Mouse (Mus musculus): ENCODE data around the gene Cuedc2.
A peak's percentile ranks its signal among the peaks of the same experiment; 100 is the strongest.

Cuedc2 gene

DNA sequence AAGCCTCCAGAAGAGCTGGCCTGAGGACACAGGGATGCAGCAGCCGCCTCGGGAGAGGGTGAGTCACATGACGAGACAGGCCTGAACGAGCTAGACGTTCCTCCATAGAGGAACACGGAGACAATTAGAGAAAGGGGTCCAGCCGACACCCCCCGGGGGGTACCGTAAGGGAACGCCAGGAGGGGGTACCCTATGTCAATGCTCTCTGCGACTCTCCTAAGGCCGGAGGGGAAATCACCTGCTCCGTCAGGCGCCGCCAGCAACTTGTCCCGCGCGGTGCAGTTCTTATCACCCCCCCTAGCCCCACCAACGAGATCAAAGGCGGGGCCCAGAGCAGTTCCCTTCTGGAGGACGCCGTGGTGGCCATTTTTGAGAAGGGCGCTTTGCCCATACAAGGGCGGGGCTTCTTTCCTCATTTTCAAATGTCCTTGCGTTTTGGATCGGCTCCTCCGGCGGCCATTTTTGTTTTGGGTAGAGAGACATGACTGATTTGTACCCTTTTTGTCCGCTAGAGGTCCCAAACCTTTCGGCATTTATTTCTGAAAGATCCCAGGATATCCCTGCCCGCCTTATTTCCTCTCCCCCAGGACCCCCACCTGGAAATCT is at the start of gene Cuedc2:
Gene Cuedc2, minus strand, starts transcription at position 372 of the 606 bp plus-strand sequence.
- DNase-seq (ENCODE audit: low read depth), result peak; percentile 99

DNA sequence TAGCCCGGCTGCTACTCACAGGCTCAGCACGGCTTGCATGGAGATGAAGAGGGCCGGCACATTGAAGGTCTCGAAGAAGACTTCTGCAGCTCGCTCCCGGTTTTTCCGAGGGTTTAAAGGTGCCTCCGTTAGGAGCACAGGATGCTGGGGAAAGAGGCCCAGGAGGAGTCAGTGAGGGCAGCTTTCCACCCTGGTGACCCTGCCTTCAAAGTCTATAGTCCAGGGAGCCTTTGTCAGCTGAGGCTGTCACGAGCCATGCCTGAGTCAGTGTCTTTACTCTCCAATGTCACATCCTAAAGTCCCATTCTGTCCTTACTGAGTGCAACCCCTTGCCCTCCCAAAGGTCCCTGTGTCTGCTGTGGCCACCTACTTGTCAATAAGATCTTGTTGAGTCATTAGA is 43.8 kb upstream of the Cuedc2 start:
- no peak for DNase-seq (ENCODE audit: low read depth)

DNA sequence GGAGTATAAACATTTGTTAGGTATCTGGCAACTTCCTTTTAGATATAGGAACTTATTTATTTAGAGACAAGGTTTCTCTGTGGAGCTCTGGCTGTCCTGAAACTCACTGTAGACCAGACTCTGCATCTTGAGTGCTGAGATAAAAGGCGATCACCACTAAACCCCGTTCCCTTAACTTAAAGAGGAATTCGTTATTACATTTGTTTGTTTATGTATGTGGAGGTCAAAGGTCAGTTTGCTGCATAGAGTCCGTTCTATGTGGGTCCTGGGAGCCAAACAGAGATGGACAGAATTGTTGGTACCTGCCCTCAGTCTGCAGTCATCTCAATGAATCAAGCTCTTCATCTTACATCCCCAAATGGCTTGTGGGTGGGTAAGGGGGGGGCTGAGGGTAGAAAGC is 37.4 kb upstream of the Cuedc2 start:
- DNase-seq (ENCODE audit: low read depth), result no peak

DNA sequence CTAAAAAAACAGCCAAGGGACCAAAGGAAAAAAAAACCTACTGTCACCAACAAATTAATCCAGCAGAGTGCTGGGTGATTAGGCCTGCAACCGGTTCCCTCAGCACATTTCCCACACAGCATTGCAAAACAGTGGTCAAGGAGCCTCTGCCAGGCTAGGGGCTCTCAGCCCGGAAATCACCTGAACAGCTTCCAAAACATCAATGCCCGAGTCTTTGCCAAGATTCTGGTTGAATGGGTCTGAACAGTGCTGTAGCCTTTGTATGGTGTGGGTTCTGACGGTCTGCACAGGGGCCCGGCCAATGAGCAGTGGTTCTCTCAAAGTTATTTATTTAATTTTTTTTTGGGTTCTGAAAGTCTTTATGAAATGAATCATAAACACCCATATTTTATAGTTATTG is 37.0 kb upstream of the Cuedc2 start:
- peak; percentile 73 for DNase-seq (ENCODE audit: low read depth)

DNA sequence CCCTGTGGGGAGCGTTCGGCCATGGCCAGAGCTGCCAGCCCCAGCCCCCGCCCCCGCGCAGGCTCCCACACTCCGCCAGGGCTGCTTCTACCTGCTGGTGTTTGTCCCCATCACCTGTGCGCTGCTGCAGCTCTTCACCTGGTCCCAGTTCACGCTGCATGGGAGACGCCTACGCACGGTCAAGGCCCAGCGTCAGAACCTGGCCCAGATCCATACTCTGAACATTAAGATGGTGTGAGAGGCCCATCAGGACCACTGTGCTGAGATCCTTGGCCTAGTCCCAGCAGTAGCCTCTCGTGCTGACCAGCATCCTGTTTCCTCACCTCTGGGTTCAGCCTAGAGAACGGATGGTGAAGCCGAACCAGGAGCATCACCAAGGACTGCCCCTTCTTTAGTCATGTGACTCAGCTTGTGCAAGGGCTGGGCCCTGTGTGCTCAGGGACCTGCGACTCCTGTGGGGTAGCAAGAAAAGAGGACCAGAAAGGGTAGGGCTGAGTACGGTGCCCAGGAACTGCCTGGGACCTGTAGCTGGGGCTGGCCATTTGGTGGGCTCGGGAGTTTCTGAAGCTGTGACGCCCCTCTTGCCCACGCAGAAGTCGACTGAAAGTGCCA is 36.1 kb upstream of the Cuedc2 start:
- peak; percentile 37 for DNase-seq (ENCODE audit: low read depth)

DNA sequence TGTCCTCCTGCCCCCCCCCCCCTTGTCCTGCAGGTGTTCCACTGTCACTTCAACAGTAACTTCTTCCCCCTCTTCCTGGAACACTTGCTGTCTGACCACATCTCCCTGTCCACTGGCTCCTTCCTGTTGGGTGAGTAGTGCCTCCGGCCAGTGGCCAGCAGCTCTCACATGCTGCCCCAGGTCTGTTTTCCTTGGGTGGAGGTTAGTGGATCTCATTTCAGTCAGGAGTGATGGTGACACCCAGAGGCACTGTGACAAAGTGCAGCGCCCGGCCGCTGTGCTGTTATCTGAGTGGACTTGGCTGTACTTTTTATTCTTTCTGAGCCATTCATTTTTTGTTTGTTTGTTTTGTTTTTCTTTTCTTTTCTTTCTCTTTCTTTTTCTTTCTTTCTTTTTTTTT is 30.7 kb upstream of the Cuedc2 start:
- DNase-seq (ENCODE audit: low read depth), result peak; percentile 91

DNA sequence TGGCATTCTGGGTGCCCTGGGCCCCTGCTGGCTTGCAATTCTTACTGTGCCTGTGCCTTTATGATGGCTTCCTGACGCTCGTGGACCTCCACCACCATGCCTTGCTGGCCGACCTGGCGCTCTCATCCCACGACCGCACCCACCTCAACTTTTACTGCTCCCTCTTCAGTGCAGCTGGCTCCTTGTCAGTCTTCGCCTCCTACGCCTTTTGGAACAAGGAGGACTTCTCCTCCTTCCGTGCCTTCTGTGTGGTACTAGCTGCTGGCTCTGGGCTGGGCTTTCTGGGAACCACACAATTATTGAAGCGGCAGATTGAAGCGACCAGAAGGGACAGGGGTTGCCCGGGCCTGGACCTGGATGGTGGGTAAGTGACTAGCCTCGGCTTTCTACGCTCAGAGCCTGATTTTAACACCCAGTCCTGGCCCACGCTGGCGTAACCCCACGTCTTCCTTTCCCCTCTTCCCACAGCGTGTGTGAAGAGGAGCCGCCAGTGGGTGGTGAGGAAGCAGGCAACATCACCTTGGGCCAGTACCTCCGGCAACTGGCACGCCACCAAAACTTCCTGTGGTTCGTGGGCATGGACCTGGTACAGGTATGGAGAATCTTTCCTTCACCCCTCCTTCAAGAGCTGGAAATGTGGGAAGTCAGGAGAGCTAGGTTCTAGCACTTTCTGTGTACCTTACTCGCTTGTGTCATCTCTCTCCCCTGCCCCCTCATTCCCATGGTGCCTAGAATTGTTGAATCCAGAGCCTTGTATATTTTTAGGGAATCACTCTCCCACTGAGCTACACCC is 29.5 kb upstream of the Cuedc2 start:
- no peak for DNase-seq (ENCODE audit: low read depth)

DNA sequence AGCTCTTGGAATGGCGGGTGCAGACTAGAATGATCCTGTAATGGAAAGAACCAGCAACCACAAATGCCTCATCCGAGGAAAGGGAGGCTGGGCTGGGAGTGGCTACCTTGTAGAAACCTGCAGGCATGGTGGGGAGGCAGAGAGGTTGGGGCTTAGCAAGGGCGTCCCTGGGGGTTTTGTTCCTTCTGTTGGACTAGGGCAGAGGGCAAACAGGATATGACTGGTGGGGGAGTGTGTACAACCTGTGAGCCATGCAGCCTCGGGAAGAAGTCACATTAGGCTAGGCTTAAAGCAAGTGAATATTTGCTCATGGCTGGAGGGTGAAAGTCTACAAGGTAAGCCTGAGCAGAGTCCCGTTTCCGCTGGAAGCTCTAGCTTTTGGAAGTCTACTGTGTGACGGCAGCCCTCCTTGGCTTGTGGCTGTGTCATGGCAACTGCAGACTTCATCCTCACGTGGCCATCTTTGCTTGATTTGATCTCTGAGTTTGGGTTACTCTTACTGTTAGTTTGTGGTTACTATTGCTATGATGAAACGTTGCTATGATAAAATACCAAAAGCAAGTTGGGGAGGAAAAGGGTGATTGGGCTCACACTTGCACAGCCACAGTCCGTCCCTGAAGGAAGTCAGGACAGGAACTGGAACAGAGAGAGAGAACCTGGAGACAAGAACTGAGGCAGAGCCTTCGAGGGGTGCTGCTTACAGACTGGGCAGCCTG is 24.9 kb upstream of the Cuedc2 start:
- no peak for DNase-seq (ENCODE audit: low read depth)

DNA sequence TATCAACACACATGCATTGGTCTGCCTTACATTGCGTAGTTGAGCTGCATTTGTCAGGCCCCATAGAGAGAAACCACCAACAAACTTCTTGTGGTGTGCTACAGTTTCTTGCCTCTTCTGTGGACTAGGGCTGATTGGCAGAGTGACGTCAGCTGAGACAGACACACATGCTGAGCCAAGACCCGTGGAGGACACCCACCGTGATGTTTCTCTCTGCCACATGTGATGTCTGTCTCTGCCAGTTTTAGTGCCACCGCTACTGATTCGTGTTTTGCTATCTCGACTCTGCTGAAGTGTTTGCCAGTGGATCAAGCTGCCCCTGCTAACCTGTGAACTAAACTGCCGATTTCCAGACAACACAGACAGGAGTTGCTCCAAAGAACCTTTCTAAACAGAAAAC is 23.6 kb upstream of the Cuedc2 start:
- DNase-seq (ENCODE audit: low read depth), result no peak

DNA sequence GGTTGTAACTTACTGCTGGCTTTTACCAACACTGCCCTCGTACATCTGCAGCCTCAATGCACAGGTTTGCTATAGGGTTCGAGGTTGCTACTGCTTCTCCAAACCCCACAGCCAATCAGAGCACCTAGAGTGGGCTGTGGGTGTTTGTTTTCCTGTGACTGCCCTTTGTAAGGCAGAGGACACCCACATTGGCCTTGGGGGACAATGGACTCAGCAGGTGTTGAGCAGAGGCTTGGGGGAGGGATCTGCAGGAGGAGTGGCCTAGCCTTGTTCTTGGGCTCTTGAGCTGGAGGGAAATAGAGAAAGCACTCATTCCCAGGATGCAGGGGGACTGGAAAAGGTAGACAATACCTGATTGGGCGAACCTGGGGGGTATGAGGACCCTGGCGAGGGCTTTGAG is 19.9 kb upstream of the Cuedc2 start:
- no peak for DNase-seq (ENCODE audit: low read depth)

DNA sequence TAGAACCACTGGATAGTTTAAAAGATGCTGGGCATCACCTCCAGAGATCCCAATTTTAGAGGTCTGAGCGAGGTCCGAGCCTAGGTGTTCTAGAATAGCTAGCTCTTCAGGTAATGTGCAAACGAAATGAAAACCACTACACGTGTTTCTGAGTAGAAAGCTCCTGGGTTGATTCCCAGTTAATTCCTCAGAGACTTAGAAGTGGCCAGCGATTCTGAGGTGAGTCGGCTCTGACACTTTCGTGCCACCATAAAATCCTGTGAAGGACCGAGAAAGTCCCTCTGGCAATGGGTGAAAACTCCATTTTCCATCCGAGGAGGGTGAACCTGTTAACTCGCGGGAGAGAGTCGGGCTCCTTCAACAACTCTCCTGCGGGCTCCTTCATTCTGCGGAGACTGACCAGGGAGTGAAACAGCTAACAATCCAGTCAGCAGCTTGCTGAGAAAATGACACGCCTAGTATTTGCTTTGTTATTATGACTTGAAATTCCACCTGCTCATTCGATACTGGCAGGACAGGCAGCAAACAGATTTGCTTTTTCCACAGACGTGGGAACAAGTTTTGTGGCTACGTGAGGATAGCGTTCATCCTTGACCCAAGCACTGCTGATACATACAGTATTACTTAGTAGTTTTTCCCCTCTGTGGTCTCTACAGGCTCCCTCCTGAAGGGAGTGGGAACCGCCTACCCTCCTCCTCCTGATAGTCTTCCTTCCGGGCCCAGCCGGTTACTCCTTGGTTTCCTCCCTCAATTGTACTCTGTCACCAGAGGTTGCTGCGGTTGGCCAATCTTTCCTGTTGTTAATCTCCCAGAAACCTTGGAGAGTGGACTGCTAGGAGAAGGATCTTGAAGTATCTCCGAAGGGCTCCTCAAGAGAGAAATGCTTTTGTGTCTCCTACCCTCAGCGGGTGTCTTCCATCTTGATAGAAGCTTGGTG is 19.1 kb upstream of the Cuedc2 start:
- DNase-seq (ENCODE audit: low read depth), result no peak

DNA sequence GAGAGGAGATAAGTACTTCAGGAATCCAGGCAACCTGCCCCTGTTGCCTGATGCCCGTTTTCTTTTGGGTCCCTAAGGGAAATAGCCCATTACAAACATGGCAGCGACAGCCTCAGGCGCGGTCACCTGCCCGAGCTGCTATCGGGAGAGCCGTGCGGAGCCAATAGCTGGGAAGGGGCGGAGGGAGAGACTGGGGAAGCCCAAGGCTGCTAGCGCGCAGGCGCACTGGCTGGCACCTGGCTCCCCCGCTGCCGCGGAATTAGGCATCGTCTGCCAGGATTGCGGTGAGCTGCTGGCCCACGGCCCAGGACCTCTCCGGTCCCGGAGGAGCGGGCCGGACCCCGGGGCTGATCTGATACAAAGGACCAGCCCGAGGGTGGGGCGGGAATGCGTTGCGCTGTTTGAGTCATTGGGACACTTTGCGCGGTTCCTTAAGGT is 18.2 kb upstream of the Cuedc2 start:
- peak; percentile 71 for DNase-seq (ENCODE audit: low read depth)

DNA sequence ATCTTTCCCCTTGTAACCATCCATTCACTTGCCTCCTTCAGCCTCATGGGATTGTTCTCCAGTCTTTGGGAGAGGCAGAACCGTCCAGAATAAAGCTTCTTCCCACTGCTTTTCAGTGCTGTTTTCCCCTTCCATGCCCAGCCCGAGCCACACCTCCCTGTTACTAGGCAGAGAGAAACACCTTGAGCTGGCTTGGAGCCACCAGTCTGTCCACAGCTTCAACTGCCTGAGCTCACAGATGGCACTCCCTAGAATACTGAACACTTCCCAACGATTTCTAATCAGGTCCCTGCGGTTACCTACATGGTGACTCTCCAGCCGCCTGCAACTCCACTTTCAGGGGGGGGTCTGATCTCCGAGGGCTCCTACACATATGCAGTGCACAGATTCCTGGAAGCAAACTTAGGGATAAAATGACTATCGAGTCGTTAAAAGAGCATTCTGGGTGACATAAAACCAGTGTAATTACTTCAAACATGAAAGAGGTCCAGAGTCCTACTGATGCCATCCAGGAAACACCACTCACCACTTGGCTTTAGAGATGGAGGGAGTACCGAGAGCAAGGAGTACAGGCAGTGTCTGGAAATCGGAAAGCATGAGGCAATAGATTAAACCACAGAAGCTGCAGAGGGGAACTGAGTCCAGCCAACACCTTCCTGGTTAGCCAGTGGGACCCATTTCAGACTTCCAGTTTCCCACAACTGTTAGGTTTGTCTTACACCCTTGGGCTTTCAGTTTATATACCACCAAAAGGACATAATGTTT is 11.8 kb upstream of the Cuedc2 start, which contains the start of gene 2310034G01Rik:
Gene 2310034G01Rik, minus strand, starts transcription at position 135 of the 765 bp plus-strand sequence.
- no peak for DNase-seq (ENCODE audit: low read depth)

DNA sequence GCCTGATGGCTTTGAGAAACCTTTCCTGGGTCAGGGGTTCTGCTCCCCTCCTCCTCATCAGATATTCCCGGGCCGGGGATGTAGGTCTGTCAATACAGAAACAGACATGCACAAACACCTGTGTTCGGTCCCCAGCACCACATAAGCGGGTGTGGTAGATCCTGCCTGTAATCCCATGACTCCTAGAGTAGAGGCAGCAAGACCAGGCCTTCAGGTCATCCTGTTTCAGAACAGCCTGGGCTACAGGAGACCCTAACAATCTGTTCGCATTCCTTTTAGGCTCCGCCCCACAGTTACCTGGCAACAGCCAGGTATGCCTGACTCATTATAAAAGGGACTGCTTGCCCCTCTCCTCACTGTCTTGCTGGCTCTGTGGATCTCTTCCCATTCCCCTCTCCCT is 11.0 kb upstream of the Cuedc2 start:
- no peak for DNase-seq (ENCODE audit: low read depth)

DNA sequence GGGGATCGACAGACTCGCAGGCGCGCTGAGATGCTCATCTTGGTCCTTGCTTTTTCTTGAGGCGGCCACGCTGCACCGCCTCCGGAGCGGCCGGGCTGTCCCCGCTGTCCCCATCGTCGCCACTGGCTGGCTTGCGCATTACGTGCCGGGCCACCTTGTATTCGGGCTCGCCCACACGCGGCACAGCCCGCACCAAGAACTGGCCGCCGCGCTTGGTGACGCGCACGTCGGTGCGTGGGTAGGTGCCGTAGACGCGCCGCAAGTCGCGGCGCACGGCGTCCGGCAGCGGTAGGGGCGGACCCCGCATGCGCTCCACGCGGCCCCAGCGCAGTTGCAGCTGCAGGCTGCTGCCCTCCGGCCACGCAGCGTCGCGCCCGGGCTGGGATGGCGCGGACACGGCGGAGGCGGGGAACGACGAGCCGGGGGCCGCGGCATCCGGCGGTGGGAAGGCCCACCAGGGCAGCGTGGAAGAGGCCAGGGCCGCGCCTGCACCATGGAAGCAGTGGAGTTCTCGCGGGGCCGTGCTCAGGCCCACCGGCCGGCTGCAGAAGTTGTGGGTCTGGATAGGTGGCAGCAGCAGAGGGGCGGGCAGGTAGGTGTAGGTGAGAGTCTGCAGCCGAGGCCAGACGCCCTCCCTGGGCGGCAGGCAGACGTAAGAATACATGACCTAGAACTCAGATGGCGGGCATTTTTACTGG is 10.4 kb upstream of the Cuedc2 start:
- DNase-seq (ENCODE audit: low read depth), result peak; percentile 87

DNA sequence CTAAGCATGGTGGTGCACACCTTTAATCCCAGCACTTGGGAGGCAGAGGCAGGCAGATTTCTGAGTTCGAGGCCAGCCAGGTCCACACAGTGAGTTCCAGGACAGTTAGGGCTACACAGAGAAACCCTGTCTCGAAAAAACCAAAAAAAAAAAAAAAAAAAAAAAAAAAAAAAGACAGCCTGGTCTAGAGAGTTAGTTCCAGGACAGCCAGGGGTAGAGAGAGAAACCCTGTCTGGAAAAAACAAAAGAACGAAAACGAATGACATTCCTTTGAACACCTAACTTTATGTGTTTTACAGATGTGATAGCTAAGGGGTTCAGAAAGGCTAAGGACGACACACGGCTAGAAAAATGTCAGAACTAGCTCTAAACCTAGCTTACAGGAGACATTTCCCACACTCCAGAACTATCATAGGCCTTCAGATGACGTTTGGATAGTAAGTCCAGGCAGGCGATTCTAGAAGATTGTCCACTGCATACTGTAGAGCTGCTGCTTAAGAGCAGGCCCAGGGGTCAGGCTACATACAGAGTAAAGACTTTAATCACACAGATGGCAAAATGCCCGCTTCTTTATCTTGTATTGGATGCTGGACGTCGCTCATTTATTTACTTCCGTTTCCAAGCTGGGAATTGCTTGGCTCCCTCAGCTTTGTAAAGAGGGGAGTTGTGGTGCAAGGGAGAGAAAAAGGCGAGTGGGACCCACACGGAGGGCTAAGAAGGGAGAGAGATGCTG is 9.6 kb upstream of the Cuedc2 start:
- peak; percentile 63 for DNase-seq (ENCODE audit: low read depth)

DNA sequence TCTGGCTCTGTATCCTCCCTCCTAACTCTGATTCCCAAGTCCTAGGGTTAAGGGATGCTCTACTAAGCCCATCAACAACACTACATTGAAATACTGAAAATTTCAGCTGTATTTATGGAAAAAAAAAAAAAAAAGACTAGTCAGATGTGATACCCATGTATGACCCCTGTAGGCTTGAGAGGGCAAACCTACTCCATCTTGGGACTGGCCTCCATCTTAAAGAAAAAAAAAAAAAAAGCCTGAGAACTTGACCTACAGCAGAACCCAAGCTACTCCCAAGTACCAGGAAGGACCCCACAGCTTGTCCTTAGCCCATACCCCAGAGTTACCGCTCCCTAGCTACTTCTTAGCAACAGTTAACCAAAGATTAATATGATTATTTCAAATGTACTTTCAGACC is 8.6 kb upstream of the Cuedc2 start:
- DNase-seq (ENCODE audit: low read depth), result no peak

DNA sequence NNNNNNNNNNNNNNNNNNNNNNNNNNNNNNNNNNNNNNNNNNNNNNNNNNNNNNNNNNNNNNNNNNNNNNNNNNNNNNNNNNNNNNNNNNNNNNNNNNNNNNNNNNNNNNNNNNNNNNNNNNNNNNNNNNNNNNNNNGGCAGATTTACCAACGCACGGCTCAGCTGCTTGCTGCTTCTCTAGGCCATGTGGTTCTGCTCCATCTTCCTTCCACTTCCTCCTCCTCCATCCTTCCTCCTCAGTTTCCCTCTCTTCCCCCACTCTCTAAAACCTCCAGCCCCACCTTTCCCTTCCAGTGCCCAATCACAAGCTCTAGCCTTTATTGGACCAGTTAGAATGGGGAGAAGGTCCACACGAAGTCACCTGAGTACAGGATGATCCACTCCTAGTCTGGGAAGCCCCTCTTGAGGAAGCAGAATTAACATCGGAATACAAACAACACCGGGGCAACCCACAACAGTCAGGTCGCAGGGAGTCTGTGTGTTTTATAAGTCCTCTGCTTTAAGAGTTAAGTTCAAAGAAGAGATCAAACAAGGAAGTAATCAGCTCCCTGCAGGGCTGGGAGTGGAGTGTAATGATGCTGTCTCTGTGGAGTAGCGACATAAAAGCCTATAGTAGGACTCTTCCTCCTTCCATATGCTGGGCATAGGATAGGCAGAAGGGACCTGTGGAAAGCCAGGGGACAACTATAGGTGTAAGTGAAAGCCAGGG is 6.4 kb upstream of the Cuedc2 start:
- DNase-seq (ENCODE audit: low read depth), result no peak

All from NIH3T3 (cell line).